Mouse (Mus musculus): ENCODE data around the gene Bcl2l10. TPM values are rescaled to one million over a fixed set of nuclear protein-coding genes. Genes with fewer than 3 reads are reported as not detected.

The Bcl2l10 gene
- polyA plus RNA-seq, 1 experiment from 2014 or later: 0.08 TPM

DNA sequence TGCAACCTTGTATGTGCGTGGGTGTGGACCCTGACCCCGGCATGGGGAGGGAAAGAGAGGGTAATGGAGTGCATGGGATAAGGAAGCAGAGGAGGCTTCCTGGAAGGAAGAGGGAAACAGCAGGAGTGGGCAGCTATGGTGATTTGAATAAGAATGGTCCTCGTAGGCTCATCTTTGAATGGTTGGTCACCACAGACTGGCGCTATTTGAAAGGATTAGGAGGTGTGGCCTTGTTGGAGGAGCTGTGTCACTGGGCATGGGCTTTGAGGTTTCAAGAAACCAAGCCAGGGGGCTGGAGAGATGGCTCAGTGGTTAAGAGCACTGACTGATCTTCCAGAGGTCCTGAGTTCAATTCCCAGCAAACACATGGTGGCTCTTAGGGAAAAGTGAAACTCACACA lies 17.6 kb downstream of the Bcl2l10 start:
- in situ Hi-C loops (cut with MboI; ENCODE audit: low pct_unique_long_range_greater_than_20kb): no loop called here
- no peak for TF ChIP-seq CTCF (IDR thresholded peaks at IDR 0.05)
- DNase-seq (ENCODE audit: low read depth, low spot score) (no peak), ATAC-seq (no peak)
- H3K27me3 ChIP-seq: no peaks in the 10 kb centered on the region
- ChIA-PET POLR2A (interaction anchor here (0.9 kb wide), 1 partner anchor 27 kb away, joined by 3 read pairs; no protein-coding TSS in a partner anchor), CTCF (interaction anchor here (0.7 to 1.7 kb wide), 2 partner anchors 28 to 58 kb away, joined by 3 to 4 read pairs; no protein-coding TSS in a partner anchor)

DNA sequence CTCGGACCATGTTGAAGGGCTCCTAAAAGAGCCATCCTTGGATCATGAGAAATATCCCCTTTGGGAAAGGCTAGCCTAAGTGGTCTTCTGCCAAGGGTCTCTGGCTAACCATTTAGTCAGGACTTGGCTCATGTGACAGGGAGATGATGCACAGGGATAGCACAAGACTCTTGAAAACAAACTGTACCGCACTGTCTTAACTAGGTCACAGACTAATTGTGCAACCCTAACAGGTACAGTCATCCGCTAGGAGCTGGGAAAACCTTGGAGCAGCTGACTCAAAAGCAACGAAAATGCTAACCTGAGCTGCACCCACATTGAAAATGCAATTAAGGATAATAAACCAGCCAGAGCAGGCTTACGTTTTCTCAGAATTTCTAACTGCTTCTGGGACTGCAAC lies 18.6 kb downstream of the Bcl2l10 start:
- H3K27me3 ChIP-seq: peaks cover 6% of the 10 kb centered on the region
- CTCF ChIA-PET: interaction anchor here (0.7 to 1.7 kb wide), 3 partner anchors 18 to 68 kb away, joined by 3 to 4 read pairs (median 4); no protein-coding TSS in a partner anchor
- ATAC-seq (no peak), DNase-seq (ENCODE audit: low read depth, low spot score) (no peak)
- no peak for TF ChIP-seq CTCF (IDR thresholded peaks at IDR 0.05)
- POLR2A ChIA-PET: interaction anchor here (0.9 to 1.2 kb wide), 2 partner anchors 28 to 42 kb away, joined by 3 read pairs; no protein-coding TSS in a partner anchor
- in situ Hi-C loops (cut with MboI; ENCODE audit: low pct_unique_long_range_greater_than_20kb): no loop called here

DNA sequence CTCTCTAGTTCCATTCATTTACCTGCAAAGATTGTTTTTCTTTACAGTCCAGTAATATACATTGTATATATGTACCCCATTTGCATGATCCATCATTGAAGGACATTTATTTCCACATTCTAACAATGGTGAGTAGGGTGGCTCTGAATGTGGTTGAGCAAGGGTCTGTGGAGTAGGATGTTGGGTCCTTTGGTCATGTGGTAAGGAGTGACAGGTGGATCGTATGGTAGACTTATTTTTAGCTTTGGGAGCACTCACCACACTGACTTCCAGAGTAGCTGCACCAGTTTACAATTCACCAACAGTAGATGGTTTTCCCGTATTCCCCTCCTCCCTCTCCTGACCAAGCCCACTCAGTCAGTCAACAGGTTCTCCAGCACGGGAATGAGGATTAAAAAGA lies 21.2 kb downstream of the Bcl2l10 start:
- peaks cover 6% of the 10 kb centered on the region for H3K27me3 ChIP-seq
- no peak for DNase-seq (ENCODE audit: low read depth, low spot score)
- ATAC-seq: no peak
- in situ Hi-C loops (cut with MboI; ENCODE audit: low pct_unique_long_range_greater_than_20kb): no loop called here
- ChIA-PET CTCF (interaction anchor here (1.1 to 1.7 kb wide), 2 partner anchors 10 to 86 kb away, joined by 3 read pairs; no protein-coding TSS in a partner anchor), POLR2A (no interaction called here)
- no peak for TF ChIP-seq CTCF (IDR thresholded peaks at IDR 0.05)

DNA sequence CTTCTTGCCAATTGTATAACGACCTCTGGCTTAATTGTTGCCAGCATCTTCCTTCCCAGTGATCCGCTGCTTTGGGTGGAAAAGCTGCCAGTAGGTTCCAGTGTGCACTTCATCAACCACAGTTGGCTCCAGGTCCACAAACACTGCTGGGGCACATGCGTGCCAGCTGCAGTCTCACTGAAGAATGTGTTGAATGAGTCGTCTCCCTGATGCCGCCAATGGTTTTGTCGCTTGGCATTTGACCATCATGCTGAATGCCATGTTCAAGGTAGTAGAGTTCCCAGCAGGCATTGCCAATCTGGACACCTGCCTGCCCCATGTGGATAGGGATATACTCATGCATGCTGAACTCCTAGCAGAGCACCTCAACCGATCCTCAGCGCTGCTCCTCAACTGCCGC lies 28.0 kb downstream of the Bcl2l10 start:
- POLR2A ChIA-PET: no interaction called here
- CTCF ChIA-PET: no interaction called here
- H3K27me3 ChIP-seq: peaks cover 5% of the 10 kb centered on the region
- TF ChIP-seq CTCF (IDR thresholded peaks at IDR 0.05): no peak
- in situ Hi-C loops (cut with MboI; ENCODE audit: low pct_unique_long_range_greater_than_20kb): no loop called here
- no peak for DNase-seq (ENCODE audit: low read depth, low spot score)
- no peak for ATAC-seq

DNA sequence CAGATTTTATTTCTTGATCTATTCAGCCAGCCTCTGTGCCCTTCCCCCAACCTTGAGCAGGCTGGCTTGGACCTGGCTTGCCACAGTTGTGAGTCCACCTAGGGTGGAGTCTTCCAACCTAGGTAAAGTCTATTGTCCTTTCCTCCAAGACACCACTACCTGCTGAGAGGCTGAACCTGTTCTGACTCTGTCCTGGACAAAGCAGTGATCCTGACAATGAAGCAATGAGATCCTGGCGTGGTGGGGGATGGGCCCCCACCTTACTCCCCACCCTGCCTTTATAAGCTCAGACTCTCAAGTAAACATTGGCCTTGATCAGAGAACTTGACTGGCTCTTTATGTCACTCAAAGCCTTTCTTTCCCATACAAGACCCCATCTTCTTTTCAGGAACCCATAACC lies 28.9 kb downstream of the Bcl2l10 start:
- CTCF ChIA-PET: interaction anchor here (1.2 kb wide), 1 partner anchor 15 kb away, joined by 3 read pairs; no protein-coding TSS in a partner anchor
- in situ Hi-C loops (cut with MboI; ENCODE audit: low pct_unique_long_range_greater_than_20kb): no loop called here
- DNase-seq (ENCODE audit: low read depth, low spot score) (no peak), ATAC-seq (no peak)
- no peaks in the 10 kb centered on the region for H3K27me3 ChIP-seq
- POLR2A ChIA-PET: no interaction called here
- TF ChIP-seq CTCF (IDR thresholded peaks at IDR 0.05): no peak

DNA sequence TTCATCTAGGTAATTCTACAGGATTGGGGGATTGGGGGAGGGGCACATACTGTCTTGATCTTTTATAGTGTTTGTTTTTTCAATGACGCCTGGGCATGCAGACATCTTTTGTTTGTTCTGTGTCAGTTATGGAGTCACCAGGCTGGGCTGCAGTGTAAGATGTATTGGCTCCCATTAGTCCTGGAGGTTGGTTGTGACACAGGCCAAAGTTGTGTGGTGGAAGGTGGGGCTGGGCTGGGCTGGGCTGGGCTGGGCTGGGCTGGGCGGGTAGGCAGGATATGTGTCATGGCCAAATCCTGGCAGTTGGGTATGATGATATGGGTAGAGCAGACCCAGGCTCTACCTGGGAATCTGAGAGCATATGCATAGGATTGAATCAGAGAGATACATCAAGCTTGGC lies 31.2 kb downstream of the Bcl2l10 start:
- H3K27me3 ChIP-seq: no peaks in the 10 kb centered on the region
- DNase-seq (ENCODE audit: low read depth, low spot score) (no peak), ATAC-seq (no peak)
- in situ Hi-C loops (cut with MboI; ENCODE audit: low pct_unique_long_range_greater_than_20kb): no loop called here
- ChIA-PET CTCF (interaction anchor here (1.1 kb wide), 1 partner anchor 10 kb away, joined by 3 read pairs; no protein-coding TSS in a partner anchor), POLR2A (no interaction called here)
- no peak for TF ChIP-seq CTCF (IDR thresholded peaks at IDR 0.05)

DNA sequence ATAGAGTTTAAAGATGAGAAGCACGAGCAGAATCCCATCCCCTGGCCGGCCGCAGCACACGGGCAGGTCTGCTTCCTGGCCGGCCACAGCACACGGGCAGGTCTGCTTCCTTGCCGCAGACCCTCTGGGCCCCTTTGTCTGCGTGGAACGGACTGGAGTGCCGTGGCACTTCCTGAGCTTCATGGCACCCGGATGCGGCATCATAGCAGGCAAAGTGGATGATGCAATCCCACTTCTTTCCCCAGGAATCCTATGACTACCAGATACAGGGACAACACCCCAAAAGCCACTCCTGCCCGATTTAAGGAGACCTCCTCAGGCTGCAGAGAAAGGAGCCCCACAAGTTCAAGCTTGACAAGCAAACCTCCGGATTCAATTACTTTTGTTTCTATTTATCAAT lies 35.3 kb downstream of the Bcl2l10 start:
- ATAC-seq: no peak
- H3K27me3 ChIP-seq: no peaks in the 10 kb centered on the region
- TF ChIP-seq CTCF (IDR thresholded peaks at IDR 0.05): no peak
- POLR2A ChIA-PET: no interaction called here
- in situ Hi-C loops (cut with MboI; ENCODE audit: low pct_unique_long_range_greater_than_20kb): no loop called here
- CTCF ChIA-PET: interaction anchor here (1.1 kb wide), 1 partner anchor 15 kb away, joined by 3 read pairs; no protein-coding TSS in a partner anchor
- no peak for DNase-seq (ENCODE audit: low read depth, low spot score)

DNA sequence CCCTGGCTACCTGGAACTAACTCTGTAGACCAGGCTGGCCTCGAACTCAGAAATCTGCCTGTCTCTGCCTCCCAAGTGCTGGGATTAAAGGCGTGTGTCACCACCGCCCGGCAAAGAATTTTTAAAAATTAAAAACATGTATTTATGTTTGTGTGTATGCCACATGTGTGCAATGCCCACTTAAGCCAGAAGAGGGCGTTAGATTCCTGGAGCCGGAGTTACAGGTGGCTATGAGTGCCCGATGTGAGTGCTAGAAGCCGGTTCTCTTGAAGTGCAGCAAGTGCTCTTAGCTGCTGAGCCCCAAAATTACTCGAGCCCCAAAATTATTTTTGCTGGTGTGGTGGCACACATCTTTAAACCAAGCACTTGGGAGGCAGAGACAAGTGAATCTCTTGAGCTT lies 36.2 kb downstream of the Bcl2l10 start:
- no peak for ATAC-seq
- in situ Hi-C loops (cut with MboI; ENCODE audit: low pct_unique_long_range_greater_than_20kb): no loop called here
- ChIA-PET CTCF (interaction anchor here (0.7 to 1.0 kb wide), 4 partner anchors 12 to 100 kb away, joined by 3 to 4 read pairs (median 3); no protein-coding TSS in a partner anchor), POLR2A (no interaction called here)
- H3K27me3 ChIP-seq: no peaks in the 10 kb centered on the region
- no peak for DNase-seq (ENCODE audit: low read depth, low spot score)
- TF ChIP-seq CTCF (IDR thresholded peaks at IDR 0.05): peak; percentile 57

DNA sequence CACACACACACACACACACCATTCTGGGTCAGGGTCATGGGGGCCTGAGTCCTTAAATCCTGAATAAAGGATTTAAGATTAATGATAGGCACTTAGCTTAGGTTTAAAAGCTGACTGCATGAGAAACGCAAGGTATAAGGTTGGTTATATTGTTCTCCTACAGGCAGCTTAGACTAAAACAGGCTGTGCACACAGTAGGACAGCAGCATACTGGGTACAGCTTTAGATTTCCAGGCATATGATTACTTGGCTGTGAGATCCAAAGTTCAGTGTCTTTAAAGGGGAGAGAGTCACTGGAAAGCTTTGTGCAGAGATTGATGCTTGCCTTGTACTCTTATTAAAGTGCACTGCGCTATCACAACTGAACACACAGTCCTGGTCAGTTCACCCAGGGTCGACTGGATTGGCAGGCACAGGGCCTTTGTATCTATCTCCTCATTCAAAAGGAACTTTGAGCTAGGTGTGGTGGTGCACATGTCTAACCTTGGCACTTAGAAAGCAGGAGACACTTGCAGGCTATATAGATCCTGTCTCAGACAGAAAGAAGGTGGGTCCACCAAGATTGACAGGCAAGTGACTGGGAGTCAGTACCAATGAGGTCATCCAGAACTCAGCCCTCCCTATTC lies 36.9 kb downstream of the Bcl2l10 start:
- H3K27me3 ChIP-seq: no peaks in the 10 kb centered on the region
- ATAC-seq (no peak), DNase-seq (ENCODE audit: low read depth, low spot score) (no peak)
- ChIA-PET POLR2A (no interaction called here), CTCF (interaction anchor here (0.7 to 1.0 kb wide), 5 partner anchors 13 to 101 kb away, joined by 3 to 4 read pairs (median 3); no protein-coding TSS in a partner anchor)
- TF ChIP-seq CTCF (IDR thresholded peaks at IDR 0.05): no peak
- in situ Hi-C loops (cut with MboI; ENCODE audit: low pct_unique_long_range_greater_than_20kb): no loop called here

DNA sequence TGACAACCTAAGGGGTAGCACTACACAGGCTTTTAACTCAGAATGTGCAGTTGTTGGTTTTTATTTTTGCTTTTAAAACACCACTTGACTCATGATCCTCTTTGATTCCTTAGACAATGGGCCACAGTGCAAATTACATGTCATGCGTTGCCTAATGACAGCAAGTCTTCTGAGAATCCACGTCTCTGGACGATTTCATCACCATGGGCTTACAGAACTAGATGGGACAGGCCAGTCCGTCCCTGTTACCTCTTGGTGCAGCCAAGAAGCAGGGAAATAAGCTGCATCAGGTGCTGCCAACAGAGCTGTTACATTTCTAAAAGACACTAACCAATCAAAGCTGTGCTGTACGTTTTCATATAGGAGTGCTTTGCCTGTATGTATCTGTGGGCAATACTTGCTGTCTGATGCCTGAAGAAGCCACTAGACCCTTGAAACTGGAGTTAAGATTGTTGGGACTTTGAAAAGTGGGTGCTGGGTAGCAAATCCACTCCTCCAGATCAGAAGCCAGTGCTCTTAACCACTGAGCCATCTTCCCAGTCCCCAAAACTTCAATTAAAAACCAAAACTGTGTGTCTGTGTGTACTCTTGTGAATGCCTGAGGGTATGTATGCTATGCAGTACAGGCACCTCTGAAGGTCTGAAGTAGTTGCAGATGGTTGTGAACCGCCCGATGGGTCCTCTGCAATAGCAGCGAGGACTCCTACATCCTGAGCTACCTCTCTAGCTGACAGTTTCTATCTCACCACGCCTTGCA lies 37.8 kb downstream of the Bcl2l10 start:
- in situ Hi-C loops (cut with MboI; ENCODE audit: low pct_unique_long_range_greater_than_20kb): no loop called here
- CTCF ChIA-PET: interaction anchor here (0.8 to 1.0 kb wide), 2 partner anchors 29 to 52 kb away, joined by 3 to 4 read pairs; no protein-coding TSS in a partner anchor

DNA sequence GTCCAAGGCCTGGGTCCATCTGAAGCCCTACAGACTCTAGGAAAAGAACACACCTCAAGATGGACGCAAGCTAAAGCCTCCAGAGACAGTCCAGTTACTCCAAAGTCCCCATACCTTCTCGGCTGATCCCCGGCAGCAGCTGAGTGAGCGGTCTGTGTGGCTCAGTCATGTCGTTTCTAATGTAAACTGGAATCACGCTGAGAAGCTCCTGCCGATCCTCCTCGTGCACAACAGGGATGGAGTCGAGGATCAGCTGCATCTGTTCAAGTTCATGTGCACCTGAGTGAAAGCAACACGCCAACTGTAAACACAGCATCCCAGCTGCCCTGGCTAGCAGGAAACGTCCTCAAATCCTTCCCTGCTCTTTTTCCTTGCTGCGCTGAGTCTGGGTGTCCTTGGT lies 45.7 kb downstream of the Bcl2l10 start:
- TF ChIP-seq CTCF (IDR thresholded peaks at IDR 0.05): no peak
- ATAC-seq: no peak
- ChIA-PET CTCF (interaction anchor here (1.3 to 1.6 kb wide), 4 partner anchors 8 to 44 kb away, joined by 4 read pairs; no protein-coding TSS in a partner anchor), POLR2A (interaction anchor here (0.9 kb wide), 1 partner anchor 120 kb away, joined by 4 read pairs; no protein-coding TSS in a partner anchor)
- in situ Hi-C loops (cut with MboI; ENCODE audit: low pct_unique_long_range_greater_than_20kb): no loop called here
- no peak for DNase-seq (ENCODE audit: low read depth, low spot score)
- no peaks in the 10 kb centered on the region for H3K27me3 ChIP-seq

More for the DNA sequence above, 37.8 kb downstream of the Bcl2l10 start:
- no peaks in the 10 kb centered on the region for H3K27me3 ChIP-seq
- TF ChIP-seq CTCF (IDR thresholded peaks at IDR 0.05): no peak
- POLR2A ChIA-PET: no interaction called here
- ATAC-seq (no peak), DNase-seq (ENCODE audit: low read depth, low spot score) (no peak)
